Mouse (Mus musculus): ENCODE data around the gene Myo10.

Gene Myo10

DNA sequence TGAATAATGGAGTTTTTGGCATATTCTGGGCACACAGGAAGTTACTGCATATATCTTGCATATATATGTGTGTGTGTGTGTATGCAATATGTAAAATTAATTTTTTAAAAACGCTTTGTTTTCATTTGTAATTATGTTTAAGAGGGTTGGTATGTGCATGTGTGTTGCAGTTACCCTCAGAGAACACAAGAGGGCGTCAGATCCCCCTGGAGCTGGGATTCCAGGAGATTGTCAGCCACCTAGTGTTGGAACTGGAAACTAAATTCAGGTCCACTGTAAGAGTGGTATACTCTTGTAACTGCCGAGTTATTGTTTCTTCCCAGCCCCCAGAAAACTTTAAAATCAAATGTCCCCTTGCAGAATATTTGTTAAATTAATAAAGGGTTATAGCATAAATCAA is 174.0 kb downstream of the Myo10 start:
- DNase-seq (ENCODE audit: low spot score in 2 of 2), result no peak

DNA sequence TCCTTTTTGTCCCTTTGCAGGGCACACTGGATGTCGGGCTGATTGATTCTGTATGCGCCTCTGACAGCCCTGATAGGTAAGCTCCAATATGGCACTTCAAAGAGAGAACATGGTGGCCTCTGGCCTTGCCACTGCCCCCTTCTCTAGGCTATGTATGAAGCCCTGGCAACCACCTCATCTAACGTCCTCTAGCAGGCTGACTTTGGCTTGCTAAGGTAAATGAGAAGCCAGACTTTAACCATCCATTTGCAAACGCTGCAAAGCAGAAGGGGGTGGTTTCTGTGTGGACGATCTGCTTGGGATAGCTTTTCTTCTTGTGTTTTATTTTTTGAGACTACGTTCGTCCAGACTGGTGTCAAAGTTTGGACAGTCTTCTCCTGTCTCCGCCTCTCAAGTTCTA is 174.9 kb downstream of the Myo10 start:
- DNase-seq (ENCODE audit: low spot score in 2 of 2), result no peak

DNA sequence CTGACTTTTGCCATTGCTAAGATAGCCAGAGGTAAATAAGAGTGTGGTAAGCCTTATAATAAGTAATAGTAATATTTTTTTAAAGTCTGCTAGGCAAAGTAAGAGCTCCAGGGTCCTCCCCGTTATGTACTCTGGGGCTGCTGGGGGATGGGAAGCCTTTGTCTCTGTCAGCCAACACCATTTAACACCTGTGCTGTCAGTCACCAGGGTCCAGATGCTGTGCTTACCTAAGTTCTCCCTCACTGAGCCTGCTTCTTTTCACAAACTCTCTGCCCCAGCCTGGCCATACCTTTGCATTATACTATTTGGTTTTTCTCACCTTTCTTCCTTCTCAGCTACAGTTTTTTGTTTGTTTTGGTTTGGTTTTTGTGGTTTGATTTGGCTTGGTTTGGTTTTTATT is 175.6 kb downstream of the Myo10 start:
- no peak for DNase-seq (ENCODE audit: low spot score in 2 of 2)

DNA sequence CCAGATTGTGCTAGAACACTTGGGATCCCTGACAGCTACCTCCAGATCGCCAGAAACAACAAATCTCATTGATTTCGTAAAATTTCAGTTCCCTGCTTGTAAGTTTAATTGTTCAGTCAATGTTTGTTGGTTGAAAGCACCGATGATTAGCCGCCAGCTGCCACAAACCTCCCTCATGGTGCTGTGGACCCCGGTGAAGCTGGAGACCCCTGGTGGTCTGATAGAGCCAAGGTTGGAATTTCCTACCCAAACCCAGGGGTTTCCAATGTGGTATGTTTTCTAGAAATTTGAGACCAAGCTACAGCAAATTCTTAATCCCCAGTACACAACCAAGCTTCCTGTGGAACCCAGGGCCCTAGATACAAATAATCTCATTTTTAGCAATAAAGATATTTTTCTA is 179.4 kb downstream of the Myo10 start:
- DNase-seq (ENCODE audit: low spot score in 2 of 2), result no peak

DNA sequence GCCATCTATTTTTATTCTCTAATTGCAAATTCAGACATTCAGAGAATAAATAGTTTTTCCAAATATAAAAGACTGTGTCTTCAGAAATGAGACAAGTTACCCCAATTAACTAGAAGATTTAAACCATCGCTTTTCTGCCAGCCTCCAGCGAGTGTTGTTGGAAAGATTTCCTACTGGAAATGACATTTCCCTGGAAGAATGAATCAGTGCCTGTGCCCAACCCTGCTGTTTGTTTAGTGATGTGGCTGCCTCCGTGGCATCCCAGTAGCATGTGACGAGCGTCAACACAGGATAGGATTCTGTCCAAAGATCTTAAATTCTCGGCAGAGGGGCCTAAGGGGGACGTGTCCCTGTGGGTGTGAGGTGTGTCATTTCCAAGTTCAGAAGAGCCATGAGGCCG is 179.9 kb downstream of the Myo10 start:
- no peak for DNase-seq (ENCODE audit: low spot score in 2 of 2)

DNA sequence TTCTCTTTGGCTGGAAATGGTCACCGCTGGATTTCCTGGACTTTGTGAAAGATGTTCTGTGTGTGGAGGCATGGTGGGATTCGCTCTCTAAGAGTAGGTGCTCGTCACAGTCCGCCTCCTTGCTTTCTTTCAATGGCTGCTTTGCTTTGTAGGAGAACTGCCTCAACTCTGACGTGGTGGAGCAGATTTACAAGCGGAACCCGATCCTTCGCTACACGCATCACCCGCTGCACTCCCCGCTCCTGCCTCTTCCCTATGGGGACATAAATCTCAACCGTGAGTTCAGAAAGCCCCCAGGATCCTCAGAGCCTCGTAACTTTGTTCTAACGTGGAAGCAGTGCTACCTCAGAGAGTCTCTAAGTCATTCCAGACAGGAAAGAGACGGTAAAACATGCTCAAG is 180.8 kb downstream of the Myo10 start:
- DNase-seq (ENCODE audit: low spot score in 2 of 2), result no peak

DNA sequence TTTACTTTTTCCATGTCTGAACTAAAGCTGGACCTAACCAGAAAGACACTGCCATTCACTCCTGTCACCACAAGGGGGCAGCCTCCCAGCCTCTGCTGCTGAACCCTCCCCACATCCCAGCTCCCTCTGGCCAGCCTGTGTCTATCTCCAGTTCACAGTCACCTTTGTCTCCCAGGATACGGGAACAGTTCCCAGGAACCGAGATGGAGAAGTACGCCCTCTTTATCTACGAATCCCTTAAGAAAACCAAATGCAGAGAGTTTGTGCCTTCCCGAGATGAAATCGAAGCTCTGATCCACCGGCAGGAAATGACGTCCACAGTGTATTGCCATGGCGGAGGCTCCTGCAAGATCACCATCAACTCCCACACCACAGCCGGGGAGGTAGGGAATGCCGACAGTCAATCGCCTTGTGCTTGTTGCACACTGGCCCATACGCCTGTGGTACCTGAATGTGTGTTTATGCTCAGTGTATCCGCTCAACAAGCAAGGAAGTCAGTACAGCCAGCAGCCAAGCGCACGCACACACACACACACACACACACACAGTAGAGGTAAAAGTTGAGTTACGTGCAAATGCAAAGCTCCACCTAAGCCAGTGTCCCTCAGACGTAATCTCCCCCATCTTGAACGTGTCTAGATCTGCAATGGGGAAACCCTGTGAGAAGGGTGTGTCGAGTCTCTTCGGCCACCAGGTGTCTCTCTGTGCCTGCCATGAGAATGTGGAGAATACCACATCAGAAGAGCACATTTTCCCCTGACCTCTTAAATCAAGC is 183.2 kb downstream of the Myo10 start:
- DNase-seq (ENCODE audit: low spot score in 2 of 2), result peak in 1 of 2 experiments; percentile 47

DNA sequence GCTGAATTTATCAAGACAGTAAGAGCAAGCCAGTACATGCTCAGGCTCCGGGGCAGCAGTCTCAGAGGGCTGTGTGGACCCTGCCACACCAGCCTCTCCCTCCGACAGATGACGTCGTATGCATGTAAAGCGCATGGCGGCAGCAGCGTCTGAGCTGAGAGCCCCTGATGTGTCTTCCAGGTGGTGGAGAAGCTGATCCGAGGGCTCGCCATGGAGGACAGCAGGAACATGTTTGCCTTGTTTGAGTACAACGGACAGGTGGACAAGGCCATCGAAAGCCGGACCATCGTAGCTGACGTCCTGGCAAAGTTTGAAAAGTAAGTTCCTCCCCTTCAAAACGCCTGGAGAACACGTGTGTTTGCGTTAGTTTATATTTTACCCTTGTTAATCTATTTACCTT is 184.0 kb downstream of the Myo10 start:
- DNase-seq (ENCODE audit: low spot score in 2 of 2), result no peak

DNA sequence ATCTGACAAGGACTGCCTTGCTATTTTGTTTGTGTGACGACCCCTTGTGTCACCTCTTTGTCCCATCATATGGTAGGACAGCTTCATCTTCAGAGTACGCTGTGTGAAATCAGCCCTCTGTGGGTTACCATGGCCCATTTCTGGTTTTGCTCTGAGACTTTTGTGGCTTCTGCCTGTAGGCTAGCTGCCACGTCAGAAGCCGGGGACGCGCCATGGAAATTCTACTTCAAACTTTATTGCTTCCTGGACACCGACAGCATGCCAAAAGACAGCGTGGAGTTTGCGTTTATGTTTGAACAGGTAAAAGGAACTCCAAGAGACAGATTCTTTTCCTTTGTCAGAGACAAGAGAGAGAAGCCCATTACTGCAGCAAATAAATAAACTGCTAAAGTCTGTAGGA is 184.6 kb downstream of the Myo10 start:
- no peak for DNase-seq (ENCODE audit: low spot score in 2 of 2)

DNA sequence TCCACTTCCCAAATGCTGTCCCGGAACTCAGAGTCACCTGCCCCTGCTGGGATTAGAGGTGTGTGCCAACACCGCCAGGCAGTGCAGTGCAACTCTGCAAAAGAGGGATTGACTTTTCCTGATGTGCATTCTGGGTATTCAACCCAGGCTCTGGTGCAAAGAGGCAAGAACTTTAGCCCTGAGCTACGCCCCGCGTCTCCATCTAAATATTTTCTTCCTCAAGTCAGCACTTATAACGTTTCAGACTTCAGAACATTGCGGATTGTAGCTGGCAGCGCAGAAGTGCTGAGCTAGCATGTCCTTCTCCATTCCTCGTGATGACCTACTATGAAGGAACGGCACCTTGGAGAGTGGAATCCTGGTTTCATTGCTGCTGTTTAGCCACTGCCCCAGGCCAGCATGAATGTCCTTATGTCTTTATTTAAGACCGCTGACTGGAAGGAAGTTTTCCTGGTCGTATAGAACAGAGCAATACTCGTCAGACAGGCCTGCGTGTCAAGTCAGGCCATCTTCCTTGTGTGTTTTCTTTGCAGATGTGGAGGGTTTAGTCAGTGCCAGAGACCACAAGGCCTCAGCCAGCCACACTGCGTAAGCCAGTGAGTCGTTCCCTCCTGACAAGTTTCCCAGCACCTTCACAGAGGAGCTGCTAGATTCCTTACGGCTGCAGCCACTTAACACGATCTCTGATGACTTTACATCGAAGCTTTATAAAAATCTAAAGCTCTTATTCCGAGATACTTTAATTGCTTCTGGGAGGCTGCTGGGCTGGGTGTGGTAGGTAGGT is 186.5 kb downstream of the Myo10 start:
- no peak for DNase-seq (ENCODE audit: low spot score in 2 of 2)

DNA sequence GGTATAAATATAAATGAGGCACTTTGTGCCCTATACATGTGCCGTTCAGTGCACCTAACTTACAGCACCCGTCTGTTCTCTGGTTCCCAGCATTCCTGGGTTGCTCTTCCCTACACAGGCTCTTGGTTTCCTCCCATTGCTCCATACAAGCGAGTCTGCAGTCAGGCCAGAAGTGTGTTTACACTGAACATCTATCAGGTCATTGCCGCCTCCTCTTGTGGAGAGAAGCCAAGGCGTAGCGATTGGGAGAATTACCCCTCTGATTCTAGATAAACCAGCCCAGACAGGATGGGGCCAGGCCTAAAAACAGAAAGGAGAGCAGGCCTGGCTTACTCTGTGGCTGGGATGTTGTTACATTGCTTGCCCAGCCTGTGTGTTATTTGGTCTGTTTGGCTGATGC is 187.3 kb downstream of the Myo10 start:
- no peak for DNase-seq (ENCODE audit: low spot score in 2 of 2)

DNA sequence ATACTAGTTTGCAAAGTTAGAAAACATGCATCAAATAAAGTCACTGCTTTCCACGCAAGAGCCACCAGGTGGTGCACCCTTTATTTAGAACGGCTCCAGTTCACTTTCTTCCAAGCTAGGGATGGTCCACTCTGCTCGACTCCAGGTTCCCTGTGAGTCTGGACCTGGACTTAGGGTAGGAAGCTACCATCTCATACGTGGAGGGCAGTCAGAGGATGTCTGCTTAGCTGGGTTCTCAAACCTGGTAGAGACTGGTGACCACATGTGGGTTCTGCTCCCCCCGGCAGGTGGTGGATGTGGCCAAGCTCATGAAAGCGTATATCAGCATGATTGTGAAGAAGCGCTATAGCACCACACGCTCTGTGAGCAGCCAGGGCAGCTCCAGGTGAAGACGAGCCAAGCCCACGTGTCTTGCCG is 189.5 kb downstream of the Myo10 start:
- no peak for DNase-seq (ENCODE audit: low spot score in 2 of 2)

DNA sequence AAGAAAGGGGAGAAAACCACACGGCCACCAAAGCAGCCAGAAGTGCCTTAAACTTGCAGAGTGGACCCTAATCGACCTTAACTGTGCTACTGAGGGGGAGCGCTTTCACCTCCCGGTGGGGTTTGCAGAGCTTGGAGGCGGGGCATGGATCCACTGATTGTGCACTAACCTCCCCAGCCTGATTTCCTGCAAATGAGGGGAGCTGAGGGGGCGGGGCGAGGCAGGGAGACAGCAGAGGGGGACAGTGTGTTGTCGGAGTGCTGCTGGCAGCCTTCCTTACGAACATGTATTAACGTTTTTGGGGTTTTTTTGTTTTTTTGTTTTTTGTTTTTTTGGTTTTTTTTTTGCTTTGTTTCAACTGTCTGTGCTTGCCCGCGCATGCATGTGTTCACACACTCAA is 190.2 kb downstream of the Myo10 start:
- DNase-seq (ENCODE audit: low spot score in 2 of 2), result no peak

DNA sequence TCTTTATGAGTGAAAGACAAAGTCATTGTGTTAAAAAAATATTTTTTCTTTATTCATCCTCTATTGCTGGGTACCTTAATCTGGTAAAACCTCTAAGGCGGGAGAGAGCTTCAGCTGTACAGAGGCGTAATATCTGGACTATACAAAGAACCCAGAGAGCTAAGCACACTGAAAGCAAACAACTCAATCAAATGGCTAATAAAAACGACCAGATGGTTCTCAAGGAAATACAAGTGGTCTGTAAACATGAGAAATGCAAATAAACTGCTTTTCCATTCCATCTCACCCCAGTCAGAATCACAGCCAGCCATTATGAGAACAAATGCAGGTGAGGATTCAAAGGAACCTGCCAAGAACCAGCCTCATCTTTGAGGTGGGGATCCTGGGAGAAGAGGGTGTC is 192.2 kb downstream of the Myo10 start:
- DNase-seq (ENCODE audit: low spot score in 2 of 2), result no peak

DNA sequence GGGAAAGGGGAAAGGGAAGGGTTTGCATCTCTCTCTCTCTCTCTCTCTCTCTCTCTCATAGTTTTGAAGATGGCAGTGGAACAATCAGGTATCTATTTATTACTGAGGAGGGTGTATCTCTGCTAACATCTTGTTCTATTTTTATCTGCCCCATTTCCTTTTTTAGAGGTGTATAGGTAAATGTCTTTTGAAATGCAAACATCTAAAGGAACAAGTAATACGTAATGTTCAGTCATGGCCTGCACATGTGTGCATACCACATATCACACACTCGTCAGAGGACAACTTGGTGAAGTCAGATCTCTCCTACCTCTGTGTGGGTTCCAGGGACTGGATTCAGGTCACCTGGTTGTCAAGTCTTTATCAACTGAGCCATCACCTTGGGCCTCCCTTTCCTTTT is 194.9 kb downstream of the Myo10 start:
- no peak for DNase-seq (ENCODE audit: low spot score in 2 of 2)

DNA sequence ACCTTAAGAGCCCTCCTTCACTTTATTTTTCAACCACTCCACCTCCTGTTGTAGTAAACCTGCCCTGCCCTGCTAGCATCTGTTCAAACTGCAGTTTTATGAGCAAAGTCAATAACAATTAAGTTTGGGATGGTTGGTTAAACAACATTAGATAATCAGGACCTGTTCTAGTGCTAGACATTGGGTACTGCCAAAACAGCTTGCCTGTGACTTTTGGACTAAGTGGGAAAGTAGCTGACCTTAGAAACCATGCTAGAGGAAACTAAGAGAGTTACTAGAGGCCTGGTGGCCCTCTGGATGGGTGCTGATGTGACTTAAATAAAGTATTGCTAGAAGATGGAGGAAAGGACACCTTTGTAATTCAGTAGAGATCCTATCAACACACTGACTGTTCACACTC is 199.7 kb downstream of the Myo10 start:
- DNase-seq (ENCODE audit: low spot score in 2 of 2), result no peak

DNA sequence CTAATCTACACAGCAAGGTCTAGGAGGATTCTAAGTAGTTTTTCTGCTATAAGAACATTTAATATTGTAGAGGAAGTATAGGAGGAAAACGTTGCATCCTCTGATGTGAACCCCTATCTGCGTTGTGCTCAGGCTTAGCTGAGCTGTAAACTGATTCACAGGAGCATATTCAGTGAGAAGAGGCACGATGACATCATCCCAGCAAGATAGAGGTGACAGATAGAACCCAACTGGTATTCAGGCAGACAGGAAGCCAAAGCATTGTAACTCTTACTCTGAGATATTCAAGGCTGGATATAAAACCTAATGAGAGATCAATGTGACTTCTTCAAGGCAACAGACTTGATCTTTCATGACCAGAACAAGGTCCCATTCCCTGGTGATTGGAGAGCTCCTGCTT is 200.3 kb downstream of the Myo10 start:
- no peak for DNase-seq (ENCODE audit: low spot score in 2 of 2)

DNA sequence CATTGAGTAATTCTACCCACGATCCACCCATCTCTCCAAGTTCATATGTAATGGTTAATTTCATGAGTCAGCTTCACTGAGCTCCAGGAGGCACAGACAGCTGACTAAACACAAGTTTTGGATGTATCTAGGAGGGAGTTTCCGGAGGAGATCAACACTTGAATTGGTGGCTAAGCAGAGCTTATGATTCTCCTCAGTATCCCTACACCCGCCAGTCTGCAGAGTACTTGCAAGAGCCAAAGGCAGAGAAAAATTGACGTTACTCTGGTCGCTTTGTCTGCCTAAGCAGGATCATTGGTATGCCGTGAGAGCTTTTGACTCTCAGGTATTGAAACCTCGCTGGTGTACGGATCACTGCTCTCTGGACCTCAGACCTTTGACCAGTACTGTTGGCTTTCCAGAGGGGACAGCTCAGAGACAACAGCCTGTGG is 204.2 kb downstream of the Myo10 start:
- DNase-seq (ENCODE audit: low spot score in 2 of 2), result no peak

DNA sequence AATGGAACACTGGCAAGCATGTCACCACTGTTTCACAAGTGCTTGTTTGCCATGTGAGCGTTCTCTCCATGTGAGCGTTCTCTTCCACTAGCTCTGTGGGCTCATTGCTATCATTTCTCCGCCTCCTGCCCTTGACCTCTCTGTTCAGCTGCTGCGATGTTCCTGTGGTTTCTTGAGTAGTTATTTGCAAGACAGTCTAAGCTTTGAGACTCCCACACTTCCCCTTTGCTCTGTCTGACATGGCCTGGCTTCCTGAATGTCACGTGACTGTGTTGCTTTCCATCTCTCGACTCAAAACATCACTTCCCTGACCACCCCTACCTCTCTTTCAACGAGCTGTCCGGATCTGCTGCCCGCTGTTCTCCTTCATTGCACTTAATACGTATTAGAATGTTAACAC is 206.1 kb downstream of the Myo10 start:
- no peak for DNase-seq (ENCODE audit: low spot score in 2 of 2)

DNA sequence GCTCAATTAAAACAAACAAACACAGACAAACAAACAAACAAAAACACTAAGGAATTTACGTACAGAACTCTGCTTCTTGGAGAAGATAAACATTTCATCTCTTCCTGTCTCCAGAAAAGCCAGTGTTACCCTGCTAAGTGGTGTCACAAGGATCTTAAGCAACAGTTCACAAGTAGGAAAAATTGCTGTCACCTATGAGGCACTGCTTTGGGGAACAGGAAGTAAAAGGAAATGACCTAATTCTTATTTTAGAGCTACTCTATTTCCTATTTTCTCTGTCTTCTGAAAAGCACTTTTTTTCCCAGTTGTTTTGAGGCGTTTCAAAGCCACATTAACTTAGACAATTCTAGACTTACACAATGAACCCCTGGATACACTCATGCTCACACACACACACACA is 208.1 kb downstream of the Myo10 start:
- DNase-seq (ENCODE audit: low spot score in 2 of 2), result no peak

DNA sequence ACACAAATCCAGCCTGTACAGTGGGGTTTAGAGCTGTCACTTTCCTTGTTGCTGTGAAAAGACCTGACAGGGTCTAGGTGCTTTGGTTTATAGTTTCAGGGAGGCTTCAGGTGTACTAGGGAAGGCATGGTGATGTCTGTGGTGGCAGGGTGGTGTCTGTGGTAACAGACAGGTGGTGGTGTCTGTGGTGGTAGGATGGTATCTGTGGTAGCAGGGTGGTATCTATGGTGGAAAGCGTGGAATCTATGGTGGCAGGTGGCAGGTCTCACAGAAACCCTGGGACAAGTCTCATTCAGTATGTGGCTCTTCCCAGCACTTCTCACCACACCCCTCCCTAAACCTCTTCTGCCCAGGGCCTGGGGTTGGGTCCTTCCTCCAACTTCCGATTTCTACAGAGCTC is 212.0 kb downstream of the Myo10 start:
- DNase-seq (ENCODE audit: low spot score in 2 of 2), result no peak

DNA sequence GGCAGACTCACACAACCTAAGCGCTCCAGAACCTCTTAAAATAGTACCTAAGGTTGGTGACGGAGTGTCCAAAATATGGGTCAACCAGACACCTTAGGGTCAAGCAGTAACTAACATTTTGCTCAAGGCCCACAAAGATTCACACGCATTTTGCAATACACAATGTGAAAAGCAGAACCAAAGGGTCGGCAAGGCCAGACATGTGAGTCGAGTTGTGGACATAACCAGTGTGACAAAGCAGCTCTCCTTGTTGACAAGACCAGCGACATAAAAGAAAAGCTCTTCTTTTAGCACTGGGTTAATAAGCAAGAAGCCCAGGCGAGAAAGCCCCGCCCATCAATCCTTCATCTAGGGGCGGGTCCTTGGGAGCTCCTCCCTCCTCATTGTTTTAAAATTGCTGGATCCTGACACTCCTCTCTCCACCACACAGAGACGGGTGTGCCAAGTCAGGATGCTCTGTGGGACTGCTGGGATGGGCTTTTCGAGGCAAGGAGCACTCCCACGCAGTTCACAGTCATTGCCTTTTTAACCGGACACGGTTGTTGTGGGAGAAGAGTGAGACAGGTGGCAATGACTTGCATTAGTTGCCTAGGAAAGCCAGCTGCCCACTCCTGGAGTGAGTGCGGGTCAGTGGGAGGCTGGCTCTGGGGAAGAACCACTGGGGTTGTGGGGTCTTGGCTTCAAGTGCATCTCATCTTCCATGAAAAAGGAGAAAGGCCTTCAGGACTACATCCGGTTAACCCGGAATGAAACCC is 212.8 kb downstream of the Myo10 start:
- DNase-seq (ENCODE audit: low spot score in 2 of 2), result no peak
